Mouse (Mus musculus) naive thymus-derived CD4-positive, alpha-beta T cell, adult 2 months (primary cell): ENCODE measurements at regions not wholly inside any gene's neighbourhood (a gene's known extent, or its start where the extent isn't known, plus 50 kb on each side); places are given as distances from the start of the nearest gene placed in this dataset.
"Not testable (repeated sequence)": the region's sequence is repeated elsewhere in the genome, so short reads cannot be mapped to it uniquely, and the experiment has no call there.

Experiments used
- DNase-seq: peaks from one replicate; pipeline ENCODE4 v3.0.0-alpha.2; 2011; ENCODE audit warnings: low read depth

GRCm38 (mm10) chr11:20390622-20391021, 58.1 kb upstream of the Slc1a4 start:
- no peak for DNase-seq

DNA sequence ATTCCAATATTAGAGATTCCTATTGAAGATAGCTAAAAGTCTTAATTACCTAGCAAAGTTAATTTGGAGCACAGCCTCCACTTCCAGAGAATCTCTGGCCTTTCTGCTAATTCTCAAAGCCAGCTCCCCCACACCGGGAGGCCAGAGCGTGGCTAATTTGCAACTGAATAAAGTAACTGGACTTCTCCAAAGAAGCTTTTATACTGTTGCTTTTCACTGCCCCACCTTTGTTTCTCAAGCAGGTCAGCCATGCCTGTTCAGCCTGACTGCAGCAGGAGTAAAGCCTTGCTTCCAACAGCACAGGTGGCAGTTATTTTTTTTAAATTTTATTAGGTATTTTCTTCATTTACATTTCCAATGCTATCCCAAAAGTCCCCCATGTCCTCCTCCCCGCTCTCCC, 60.8 kb upstream of the Slc1a4 start:
- DNase-seq: not testable (repeated sequence)

GRCm38 (mm10) chr11:20393807-20394206, 61.3 kb upstream of the Slc1a4 start:
- DNase-seq: not testable (repeated sequence)

- no peak for DNase-seq
Measured at GRCm38 (mm10) chr11:20395848-20396203, 63.3 kb upstream of the Slc1a4 start.

DNA sequence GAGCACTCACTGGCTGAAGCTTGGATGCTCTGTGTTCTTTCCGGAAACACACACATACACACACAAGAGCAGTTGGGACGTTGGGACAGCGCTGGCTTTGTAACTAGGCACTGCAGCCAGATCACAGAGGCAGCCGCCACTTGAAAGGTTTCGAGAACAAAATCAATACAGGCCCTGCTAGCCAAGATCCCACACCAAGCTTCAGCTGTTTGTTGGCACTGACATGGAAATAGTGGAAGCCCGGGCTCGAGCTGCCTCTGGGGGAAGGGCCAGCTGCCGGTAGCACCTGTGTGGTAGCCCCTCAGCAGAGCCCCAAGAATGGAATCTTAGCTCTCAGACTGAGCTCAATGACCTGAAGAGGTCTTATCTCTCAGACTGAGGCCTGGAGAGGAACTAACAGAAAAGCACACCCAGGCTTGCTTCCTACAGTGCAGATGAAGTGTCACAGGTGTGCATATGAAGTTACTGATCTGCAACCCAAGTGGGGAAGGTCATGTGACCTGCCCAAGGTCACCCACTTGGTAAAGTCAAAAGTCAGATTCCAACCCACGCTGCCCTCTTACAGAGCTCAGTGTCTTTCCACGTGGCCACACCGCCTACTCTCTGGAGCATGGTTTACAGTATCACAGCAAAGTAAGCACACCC, 63.8 kb upstream of the Slc1a4 start:
- no peak for DNase-seq

GRCm38 (mm10) chr11:20396884-20397283, 64.4 kb upstream of the Slc1a4 start:
- no peak for DNase-seq

GRCm38 (mm10) chr11:20400302-20401234, 68.1 kb upstream of the Slc1a4 start:
- peak; percentile 50 for DNase-seq

DNA sequence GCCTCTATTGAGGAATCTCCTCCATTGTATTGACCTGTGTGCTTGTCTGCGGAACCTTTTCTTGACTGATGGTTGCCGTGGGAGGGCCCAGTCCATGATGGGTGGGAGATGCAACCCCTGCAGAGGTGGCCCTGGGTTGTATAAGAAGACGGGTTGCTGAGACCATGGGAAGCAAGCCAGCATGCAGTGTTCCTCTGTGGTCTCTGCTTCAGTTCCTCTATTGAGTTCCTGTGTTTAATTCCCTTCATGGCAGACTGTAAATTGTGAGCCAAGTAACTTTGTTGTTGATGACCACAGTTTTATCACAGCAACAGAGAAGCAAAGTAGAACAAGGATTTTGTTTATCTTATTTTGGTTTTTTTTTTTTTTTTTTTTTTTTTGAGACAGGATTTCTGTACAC, 70.9 kb upstream of the Slc1a4 start:
- no peak for DNase-seq

DNA sequence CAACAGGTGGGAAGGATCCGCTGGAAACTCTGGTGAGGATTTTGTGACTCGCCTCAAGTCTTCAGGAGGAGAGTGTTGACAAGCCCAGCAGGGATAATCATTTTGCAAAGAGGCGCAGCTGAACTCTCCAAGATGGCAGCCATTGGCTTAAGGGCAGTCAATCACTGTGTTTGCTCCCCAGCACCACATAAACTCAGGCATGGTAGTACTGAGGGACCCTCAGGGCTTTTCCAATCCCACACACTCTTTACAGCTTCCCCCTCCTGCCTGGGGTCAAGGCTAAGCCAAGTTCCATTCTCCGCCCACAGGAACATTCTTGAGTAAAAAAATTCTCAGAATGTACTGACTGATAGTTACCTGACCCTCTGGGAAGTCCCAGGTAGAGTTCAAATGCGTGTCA, 72.0 kb upstream of the Slc1a4 start:
- no peak for DNase-seq

GRCm38 (mm10) chr11:20418141-20418540, 85.6 kb upstream of the Slc1a4 start:
- DNase-seq: no peak

- DNase-seq: no peak
Measured at GRCm38 (mm10) chr11:20420876-20421275, 88.4 kb upstream of the Slc1a4 start.

DNA sequence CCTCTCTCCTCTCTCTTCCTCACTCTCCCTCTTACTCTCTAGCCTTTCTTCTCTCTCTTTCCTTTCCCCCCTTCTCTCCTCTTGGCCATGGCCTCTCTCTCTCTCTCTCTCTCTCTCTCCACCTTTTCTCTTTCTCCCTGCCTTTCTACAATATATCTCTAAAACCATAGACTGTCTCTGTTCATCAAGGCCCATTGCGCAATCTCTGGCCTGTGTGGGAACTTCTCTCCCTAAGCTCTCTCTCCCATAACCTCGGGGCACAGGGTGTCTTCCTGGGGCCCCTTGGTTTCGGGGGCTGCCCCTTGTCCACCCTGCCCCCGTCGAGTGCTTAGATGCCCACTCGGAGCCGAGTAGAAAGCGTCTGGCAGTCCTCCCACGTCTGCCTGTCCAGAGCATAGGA, 103.5 kb upstream of the Slc1a4 start:
- no peak for DNase-seq

DNA sequence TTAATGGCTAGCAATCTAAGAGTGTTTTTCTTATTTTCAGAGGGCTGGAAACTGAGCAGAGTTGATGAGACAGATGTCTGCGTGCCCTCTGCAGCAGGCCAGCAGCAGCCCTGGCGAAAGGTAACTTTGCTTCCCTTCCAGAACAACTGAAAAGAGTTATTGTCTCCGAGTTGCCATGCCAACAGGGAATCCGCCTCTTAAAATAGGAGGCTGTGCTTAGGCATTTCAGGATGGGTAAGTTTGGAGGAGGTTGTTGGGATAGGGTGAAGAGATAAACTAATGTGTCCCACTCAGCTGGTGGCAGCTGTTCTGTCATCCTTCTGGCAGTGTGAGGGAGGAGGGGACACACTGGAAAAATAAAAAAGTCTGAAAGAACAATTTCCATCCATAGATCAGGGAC, 100.6 kb upstream of the Sertad2 start:
- DNase-seq: no peak

- DNase-seq: no peak
Measured at GRCm38 (mm10) chr11:20445061-20445902, 97.8 kb upstream of the Sertad2 start.

GRCm38 (mm10) chr11:20445903-20446264, 97.2 kb upstream of the Sertad2 start:
- peak; percentile 78 for DNase-seq

- no peak for DNase-seq
Measured at GRCm38 (mm10) chr11:20452901-20453300, 90.2 kb upstream of the Sertad2 start.

- DNase-seq: no peak
Measured at GRCm38 (mm10) chr11:20453786-20454185, 89.3 kb upstream of the Sertad2 start.

DNA sequence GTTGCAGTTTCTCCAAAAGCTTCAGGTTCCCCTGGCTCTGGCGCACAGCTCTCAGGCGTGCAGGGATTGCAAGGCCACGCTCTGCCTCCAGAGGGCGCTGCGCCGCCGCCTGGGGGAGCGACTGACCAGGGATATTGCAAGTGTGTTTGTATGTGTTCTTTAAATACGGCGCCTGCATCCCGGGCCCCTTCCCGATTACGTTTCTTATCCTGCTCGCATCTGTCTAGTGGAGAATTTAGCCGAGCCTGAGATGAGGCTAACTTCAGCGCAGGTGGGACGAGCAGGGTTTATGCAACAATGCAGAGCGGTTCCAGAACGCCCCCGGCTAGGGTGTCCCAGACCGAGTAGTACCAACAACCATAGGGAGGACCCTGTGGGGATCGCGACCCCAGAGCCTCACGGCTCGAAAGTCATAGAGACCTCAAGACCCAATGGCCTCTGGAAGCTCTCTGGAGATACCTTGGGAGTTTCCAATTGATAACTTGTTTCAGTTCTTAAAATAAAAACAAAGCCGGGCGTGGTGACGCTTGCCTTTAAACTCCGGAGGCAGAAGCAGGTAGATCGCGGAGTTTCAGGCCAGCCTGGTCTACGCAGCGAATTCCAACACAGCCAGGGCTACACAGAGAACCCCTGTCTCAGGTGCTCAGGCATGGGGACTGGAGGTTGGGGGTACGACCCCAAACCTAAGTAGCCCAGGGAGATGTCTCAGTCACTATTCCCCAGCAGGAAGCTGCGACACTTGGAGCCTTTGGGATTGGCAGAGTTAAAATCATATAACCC, 87.8 kb upstream of the Sertad2 start:
- DNase-seq: peak; percentile 90

GRCm38 (mm10) chr11:20455865-20456648, 87.0 kb upstream of the Sertad2 start:
- DNase-seq: peak; percentile 11

GRCm38 (mm10) chr11:20459140-20459539, 83.9 kb upstream of the Sertad2 start:
- DNase-seq: no peak

GRCm38 (mm10) chr11:20460501-20460921, 82.5 kb upstream of the Sertad2 start:
- no peak for DNase-seq
